Mouse (Mus musculus) G1E (cell line): ENCODE data around the gene Tmc4.

Source experiments
- CTCF ChIP-seq: IDR thresholded peaks from 2 replicates; pipeline ENCODE4 v1.5.1; 2012; ENCODE audit warnings: low read depth, low read length, inconsistent platforms, mixed read lengths
- GATA1 ChIP-seq: IDR thresholded peaks from 2 replicates; pipeline ENCODE4 v1.6.1; 2012; ENCODE audit warnings: borderline replicate concordance, low read length, inconsistent platforms, mixed read lengths
- GATA2 ChIP-seq: IDR thresholded peaks from 2 replicates; pipeline ENCODE4 v1.6.1; 2012; ENCODE audit warnings: low read depth, low read length, inconsistent platforms, borderline replicate concordance
- TAL1 ChIP-seq: conservative IDR thresholded peaks from 2 replicates; pipeline ENCODE4 v1.6.1; 2012; ENCODE audit warnings: low read depth, low read length, inconsistent platforms, mixed read lengths

DNA sequence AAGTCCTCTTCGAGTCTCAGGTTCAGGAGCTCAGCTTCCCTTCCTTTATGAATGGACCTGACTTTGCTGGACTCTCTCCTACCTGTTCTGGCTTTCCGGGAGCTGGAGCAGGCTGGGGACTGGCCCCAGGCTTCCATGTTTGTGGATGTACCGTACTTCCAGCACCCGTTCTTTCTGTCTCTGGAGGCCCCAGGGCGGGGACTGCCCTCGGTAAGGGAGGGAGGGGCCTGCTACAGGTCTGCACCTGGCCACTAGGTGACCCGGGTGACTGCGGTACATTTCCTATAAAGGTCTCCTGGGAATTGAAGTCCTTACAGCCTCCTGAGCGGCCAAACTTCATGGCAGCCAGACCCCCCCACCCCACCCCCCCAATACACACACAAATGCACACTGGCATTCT lies at the start of gene Tmc4:
- no peak for TF ChIP-seq CTCF
- TF ChIP-seq GATA1 = no peak
- no peak for TF ChIP-seq TAL1
- no peak for TF ChIP-seq GATA2
